Mouse (Mus musculus) layer of hippocampus, postnatal 36 days (tissue): ENCODE measurements around the gene Tspyl3. TPM values are rescaled to one million over a fixed set of nuclear protein-coding genes. Genes with fewer than 3 reads are reported as not detected.

Source experiments
- DNase-seq, 2 experiments: peaks; one replicate each; pipeline ENCODE4 v3.0.0; 2022
- total RNA-seq, 2 experiments: library from RNA; stranded (reverse); gene quantifications; 2 replicates each; pipeline ENCODE4 v1.2.3; 2021

Tspyl3 gene
- total RNA-seq, 2 experiments from 2014 or later: 23.0 to 23.1 TPM

- no peak for DNase-seq
Measured at GRCm38 (mm10) chr2:153227959-153228358, 2.7 kb upstream of the Tspyl3 start.

GRCm38 (mm10) chr2:153225595-153225953, 333 bp upstream of the Tspyl3 start:
- DNase-seq: no peak

- DNase-seq: no peak
Measured at GRCm38 (mm10) chr2:153222566-153222965, 2.7 kb downstream of the Tspyl3 start.

- no peak for DNase-seq
Measured at GRCm38 (mm10) chr2:153222130-153222529, 3.1 kb downstream of the Tspyl3 start.

- DNase-seq: no peak
Measured at GRCm38 (mm10) chr2:153221620-153222019, 3.6 kb downstream of the Tspyl3 start.

- DNase-seq: no peak
Measured at GRCm38 (mm10) chr2:153218516-153218915, 6.7 kb downstream of the Tspyl3 start.

- no peak for DNase-seq
Measured at GRCm38 (mm10) chr2:153217826-153218340, 7.4 kb downstream of the Tspyl3 start.

- DNase-seq: no peak
Measured at GRCm38 (mm10) chr2:153215421-153215820, 9.8 kb downstream of the Tspyl3 start.

- DNase-seq: no peak
Measured at GRCm38 (mm10) chr2:153214771-153215259, 10.4 kb downstream of the Tspyl3 start.

GRCm38 (mm10) chr2:153213351-153213750, 11.9 kb downstream of the Tspyl3 start:
- no peak for DNase-seq

- no peak for DNase-seq
Measured at GRCm38 (mm10) chr2:153211451-153211850, 13.8 kb downstream of the Tspyl3 start.

GRCm38 (mm10) chr2:153209286-153209685, 16.0 kb downstream of the Tspyl3 start:
- no peak for DNase-seq

GRCm38 (mm10) chr2:153208149-153208548, 17.1 kb downstream of the Tspyl3 start:
- DNase-seq: no peak

GRCm38 (mm10) chr2:153202766-153203165, 22.5 kb downstream of the Tspyl3 start:
- no peak for DNase-seq

GRCm38 (mm10) chr2:153199114-153199513, 26.1 kb downstream of the Tspyl3 start:
- DNase-seq: no peak

GRCm38 (mm10) chr2:153198485-153198884, 26.8 kb downstream of the Tspyl3 start:
- no peak for DNase-seq

GRCm38 (mm10) chr2:153194255-153194654, 31.0 kb downstream of the Tspyl3 start:
- no peak for DNase-seq

GRCm38 (mm10) chr2:153191242-153191641, 34.0 kb downstream of the Tspyl3 start:
- DNase-seq: no peak

- DNase-seq: no peak
Measured at GRCm38 (mm10) chr2:153187848-153188247, 37.4 kb downstream of the Tspyl3 start.

GRCm38 (mm10) chr2:153186176-153186591, 39.1 kb downstream of the Tspyl3 start:
- DNase-seq: peak; percentile 69 to 71

GRCm38 (mm10) chr2:153179961-153180360, 45.3 kb downstream of the Tspyl3 start:
- DNase-seq: no peak

GRCm38 (mm10) chr2:153179126-153179860, 45.9 kb downstream of the Tspyl3 start:
- DNase-seq: no peak

- no peak for DNase-seq
Measured at GRCm38 (mm10) chr2:153177188-153177587, 48.1 kb downstream of the Tspyl3 start.

GRCm38 (mm10) chr2:153175995-153176570, 49.2 kb downstream of the Tspyl3 start:
- no peak for DNase-seq
